Mouse (Mus musculus): ENCODE data around the gene Mink1.
A peak's percentile ranks its signal among the peaks of the same experiment; 100 is the strongest.
"Not testable (repeated sequence)": the region's sequence is repeated elsewhere in the genome, so short reads cannot be mapped to it uniquely, and the experiment has no call there.

Mink1 gene

GRCm38 (mm10) chr11:70557545-70557944, 5.1 kb upstream of the Mink1 start:
- DNase-seq (ENCODE audit: low read depth, low spot score) = no peak

GRCm38 (mm10) chr11:70561937-70562286, 769 bp upstream of the Mink1 start:
- no peak for DNase-seq (ENCODE audit: low read depth, low spot score)

GRCm38 (mm10) chr11:70562995-70563469, 351 bp downstream of the Mink1 start:
- no peak for DNase-seq (ENCODE audit: low read depth, low spot score)

GRCm38 (mm10) chr11:70563470-70564275, 992 bp downstream of the Mink1 start:
- no peak for DNase-seq (ENCODE audit: low read depth, low spot score)

- DNase-seq (ENCODE audit: low read depth, low spot score) = no peak
These were observed 1.7 kb downstream of the Mink1 start for GRCm38 (mm10) chr11:70564276-70564873.

- DNase-seq (ENCODE audit: low read depth, low spot score) = no peak
These were observed 3.9 kb downstream of the Mink1 start for GRCm38 (mm10) chr11:70566586-70566985.

GRCm38 (mm10) chr11:70570614-70571013, 7.9 kb downstream of the Mink1 start:
- not testable (repeated sequence) for DNase-seq (ENCODE audit: low read depth, low spot score)

GRCm38 (mm10) chr11:70571641-70572040, 9.0 kb downstream of the Mink1 start:
- DNase-seq (ENCODE audit: low read depth, low spot score) = no peak

GRCm38 (mm10) chr11:70572348-70572902, 9.7 kb downstream of the Mink1 start:
- DNase-seq (ENCODE audit: low read depth, low spot score) = no peak

- DNase-seq (ENCODE audit: low read depth, low spot score) = no peak
These were observed 11.2 kb downstream of the Mink1 start for GRCm38 (mm10) chr11:70573872-70574271.

- no peak for DNase-seq (ENCODE audit: low read depth, low spot score)
These were observed 14.5 kb downstream of the Mink1 start for GRCm38 (mm10) chr11:70577201-70577600.

GRCm38 (mm10) chr11:70578962-70579361, 16.3 kb downstream of the Mink1 start:
- DNase-seq (ENCODE audit: low read depth, low spot score) = no peak

- DNase-seq (ENCODE audit: low read depth, low spot score) = no peak
These were observed 17.2 kb downstream of the Mink1 start for GRCm38 (mm10) chr11:70579710-70580357.

GRCm38 (mm10) chr11:70580358-70580720, 17.7 kb downstream of the Mink1 start:
- DNase-seq (ENCODE audit: low read depth, low spot score) = no peak

- DNase-seq (ENCODE audit: low read depth, low spot score) = no peak
These were observed 18.2 kb downstream of the Mink1 start for GRCm38 (mm10) chr11:70580921-70581320.

GRCm38 (mm10) chr11:70582196-70582595, 19.5 kb downstream of the Mink1 start:
- DNase-seq (ENCODE audit: low read depth, low spot score) = no peak

GRCm38 (mm10) chr11:70583022-70583714, 20.5 kb downstream of the Mink1 start:
- no peak for DNase-seq (ENCODE audit: low read depth, low spot score)

GRCm38 (mm10) chr11:70583775-70584174, 21.1 kb downstream of the Mink1 start:
- DNase-seq (ENCODE audit: low read depth, low spot score) = no peak

GRCm38 (mm10) chr11:70585457-70585856, 22.8 kb downstream of the Mink1 start:
- peak; percentile 40 for DNase-seq (ENCODE audit: low read depth, low spot score)

GRCm38 (mm10) chr11:70586261-70586660, 23.6 kb downstream of the Mink1 start:
- DNase-seq (ENCODE audit: low read depth, low spot score) = no peak

- no peak for DNase-seq (ENCODE audit: low read depth, low spot score)
These were observed 24.3 kb downstream of the Mink1 start for GRCm38 (mm10) chr11:70586954-70587353.

GRCm38 (mm10) chr11:70591733-70592132, 29.1 kb downstream of the Mink1 start:
- no peak for DNase-seq (ENCODE audit: low read depth, low spot score)
